Mouse (Mus musculus) ovary, postnatal 36 days (tissue): ENCODE data around the gene Cd5.

Experiments
- DNase-seq: peaks from one replicate; pipeline ENCODE4 v3.0.0; 2022; ENCODE audit warnings: low spot score, mixed read lengths

Gene Cd5

DNA sequence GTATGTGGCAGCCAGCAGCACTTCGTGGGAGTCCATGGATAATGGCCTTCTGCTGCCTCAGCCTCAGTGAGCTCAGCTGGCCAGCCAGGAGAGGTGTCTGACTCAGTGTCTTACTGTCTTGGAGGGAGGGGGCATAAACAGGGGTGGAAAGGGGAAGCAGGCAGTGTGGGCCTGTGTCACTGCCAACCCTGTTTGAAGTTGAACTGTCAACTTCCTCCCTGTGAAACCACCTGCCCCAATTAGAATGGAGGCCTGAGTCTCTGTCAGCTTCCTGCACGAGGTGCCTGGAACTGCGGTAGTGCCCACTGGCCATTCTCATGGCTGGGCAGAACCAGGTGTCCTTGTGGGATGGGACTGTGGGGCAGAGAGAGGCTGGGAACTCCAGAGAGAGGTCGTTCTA, at the start of gene Cd5:
Cd5 (minus strand) TSS at position 192 of the 400 bp plus-strand sequence.
- no peak for DNase-seq

DNA sequence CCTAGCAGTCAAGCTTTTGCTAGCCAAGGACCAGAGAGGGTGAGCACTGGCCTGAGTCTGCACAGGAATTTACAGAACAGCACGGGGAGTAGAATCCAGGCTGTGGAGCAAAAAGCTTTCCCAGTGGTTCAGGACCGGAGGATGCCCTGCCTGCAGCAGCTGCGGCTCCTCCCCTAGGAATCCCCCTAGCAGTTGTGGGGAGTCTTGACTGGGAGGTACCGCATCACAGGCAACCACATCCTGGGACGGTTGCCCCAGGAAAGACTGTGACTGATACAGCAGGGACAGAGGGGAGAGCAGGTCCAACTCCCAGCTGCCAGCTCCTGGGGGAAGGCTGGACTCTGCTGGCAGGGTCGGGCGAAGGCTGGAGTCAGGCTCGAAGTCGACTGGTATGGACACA, 49.4 kb upstream of the Cd5 start:
- DNase-seq, result no peak

DNA sequence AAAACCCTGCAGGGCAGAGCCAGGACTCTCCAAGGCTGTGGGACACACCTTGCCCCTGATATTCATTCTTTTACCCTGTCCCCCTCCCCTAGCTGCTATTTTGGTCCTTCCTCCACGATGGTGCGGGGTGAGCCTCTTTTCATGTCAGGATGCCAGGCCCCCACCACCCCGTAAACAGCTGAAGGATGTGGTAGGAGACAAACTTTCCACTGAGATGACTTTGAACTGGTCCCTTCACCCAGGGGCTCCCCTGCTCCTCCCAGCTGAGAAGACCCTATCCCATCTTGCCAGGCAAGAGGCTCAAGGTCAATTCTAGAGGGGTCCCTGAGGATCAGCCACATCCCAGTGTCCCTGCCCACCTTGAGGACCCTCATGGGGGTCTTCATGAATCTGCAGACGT, 48.6 kb upstream of the Cd5 start:
- no peak for DNase-seq

DNA sequence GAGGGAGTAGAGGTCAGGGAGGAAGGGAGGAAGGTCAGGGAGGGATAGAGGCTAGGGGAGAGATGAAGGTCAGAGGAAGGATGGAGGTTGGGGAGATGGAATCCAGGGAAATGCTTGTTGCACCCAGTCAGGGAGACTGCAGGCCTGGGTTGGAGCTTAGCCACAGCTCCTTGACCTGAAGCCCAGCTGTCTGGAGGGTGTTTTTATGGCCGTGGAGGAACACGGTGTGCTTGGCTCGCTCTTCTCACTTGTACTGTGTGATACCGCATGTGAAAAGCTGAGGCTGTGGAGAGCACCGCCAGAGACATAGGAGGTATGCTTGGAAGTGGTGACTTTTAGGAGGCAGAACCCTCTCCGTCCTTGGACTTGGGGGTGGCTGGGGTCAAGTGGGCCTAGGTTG, 48.0 kb upstream of the Cd5 start:
- DNase-seq, result no peak

DNA sequence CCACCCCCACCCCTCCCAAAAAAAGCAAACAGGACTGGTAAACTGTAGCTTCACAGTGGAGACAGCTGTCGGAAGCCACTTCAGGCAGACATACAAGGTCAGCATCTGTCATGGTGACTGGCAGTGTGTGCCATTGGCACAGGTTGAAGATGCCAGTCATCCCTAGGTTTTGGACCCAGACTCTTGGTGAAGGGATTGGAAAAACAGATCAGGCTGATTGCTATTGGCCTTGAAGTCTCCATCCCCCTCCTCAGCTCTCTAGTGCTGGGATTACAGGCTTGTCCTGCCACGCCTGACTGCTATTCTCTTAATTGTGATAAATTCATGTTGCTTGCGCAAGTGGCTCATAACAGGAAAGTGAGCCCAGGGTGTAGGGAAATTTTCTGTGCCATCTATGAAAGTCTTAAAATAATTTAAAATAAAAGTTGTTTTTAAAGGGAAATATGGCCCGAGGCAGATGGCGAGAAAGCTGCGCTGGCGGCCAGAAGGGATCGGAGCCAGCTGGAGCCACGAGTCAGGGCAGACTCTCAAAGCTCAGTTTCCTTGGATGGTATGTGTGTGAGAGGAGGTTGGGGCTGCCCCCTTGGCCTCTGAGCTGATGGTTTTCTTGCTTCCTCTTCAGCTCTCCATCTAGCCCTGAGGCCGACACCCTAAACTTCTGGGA, 46.1 kb upstream of the Cd5 start:
- no peak for DNase-seq

DNA sequence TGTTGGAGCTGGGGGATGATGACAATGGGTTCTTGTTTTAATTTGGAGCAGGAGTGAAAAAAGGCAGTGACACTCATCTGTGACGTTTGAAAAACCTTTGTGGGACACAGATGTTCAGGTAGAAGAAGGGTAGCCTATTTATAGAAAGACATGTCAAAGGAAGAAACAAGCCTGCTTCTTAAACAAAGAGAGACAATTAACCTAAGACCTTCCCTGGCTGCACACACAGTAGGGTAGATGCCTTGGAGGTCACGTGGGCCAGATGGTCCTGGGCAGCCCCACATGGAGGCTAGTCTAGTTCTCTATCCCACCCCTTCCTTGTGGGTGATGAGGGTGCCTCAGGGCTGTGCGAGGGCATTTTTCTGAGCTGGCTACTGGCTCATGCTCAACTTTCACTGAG, 45.3 kb upstream of the Cd5 start:
- no peak for DNase-seq

DNA sequence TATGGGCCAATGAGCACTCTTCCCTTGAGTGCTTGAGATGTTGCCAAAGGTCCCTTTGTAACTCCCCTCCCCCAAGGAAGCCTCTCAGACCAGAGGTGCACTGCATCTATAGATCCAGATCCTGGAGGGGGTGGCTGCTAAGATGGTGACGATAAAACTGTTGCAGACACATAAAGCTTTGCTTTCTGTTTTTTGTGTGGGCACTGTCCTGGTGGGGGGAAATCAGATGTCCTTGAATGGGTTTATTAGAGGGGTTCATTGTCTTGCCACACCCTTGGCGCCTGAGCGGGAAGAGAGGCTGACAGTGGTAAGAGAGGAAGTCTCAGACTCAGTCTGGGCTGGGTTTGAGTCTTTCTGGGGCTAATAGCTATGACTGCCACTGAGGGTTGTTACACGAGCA, 44.4 kb upstream of the Cd5 start:
- DNase-seq, result no peak

DNA sequence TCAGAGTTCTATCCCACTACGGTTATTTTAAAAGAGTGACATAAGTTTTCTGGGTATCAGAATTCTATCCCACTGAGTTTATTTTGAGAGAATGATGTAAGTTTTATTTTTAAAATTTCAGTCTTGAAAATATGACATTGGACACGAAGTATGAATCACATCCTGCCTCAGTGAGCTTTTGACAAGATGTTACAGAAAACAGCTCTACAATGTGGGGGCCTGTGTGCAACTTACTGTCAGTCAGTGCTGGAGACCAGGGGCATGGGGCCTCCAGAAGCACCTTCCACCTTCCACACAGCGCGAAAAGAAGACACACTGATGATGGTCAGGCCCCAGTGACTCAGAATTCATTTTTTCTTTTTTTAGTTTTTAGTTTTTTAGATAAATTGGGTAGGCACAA, 42.8 kb upstream of the Cd5 start:
- DNase-seq, result no peak

DNA sequence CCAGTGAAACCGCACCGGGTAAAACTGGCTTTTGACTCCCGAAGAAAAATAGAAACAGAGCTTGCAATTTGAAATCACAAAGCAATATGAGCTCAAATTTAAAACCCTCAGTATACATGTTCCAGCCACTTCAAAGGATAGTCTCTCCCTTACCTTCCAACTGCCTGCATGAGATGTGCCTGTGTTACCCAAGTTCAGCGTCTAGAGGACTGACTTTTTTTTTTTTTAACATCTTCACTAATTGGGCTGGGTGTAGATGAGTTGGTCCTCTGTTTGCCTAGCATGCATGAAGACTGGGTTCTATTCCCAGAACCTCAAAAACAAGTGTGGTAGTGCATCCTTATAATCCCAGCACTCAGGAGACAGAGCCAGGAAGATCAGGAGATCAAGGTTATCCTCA, 38.1 kb upstream of the Cd5 start:
- DNase-seq, result no peak

DNA sequence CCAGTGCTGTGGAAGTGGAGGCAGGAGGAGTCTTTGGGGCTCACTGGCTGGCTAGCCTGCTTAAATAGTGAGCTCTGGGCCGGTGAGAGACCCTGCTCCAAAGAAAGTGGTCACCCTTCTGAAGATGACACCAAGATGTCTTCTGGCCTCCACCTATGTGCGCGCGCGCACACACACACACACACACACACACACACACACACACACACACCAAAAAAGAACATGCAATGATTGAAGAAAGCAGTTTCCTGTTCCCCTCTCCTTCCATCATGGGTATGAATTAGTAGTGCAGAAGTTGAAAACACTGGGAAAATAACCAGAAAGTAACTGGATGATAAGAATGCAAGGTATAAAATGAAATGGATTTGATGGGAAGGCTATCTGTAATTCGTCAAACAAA, 35.3 kb upstream of the Cd5 start:
- no peak for DNase-seq

DNA sequence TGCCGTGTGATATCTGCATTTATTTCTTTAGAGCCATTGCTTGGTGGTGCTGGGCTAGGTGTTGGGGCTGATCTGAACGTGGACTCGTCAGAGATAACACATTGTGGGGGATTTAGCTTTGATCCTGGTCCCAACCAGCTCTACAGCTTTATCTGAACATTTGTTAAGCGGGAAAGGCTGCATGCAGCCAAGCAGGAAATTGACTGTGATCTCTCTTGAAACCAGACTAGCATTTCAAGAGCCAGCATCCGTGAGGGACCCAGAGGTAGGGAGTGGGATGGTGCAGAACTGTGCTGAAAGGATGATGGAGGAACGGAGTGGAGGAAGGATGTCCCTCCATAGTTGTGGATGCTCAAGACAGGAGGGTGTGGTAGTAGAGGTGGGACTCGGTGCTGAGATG, 34.6 kb upstream of the Cd5 start:
- no peak for DNase-seq

DNA sequence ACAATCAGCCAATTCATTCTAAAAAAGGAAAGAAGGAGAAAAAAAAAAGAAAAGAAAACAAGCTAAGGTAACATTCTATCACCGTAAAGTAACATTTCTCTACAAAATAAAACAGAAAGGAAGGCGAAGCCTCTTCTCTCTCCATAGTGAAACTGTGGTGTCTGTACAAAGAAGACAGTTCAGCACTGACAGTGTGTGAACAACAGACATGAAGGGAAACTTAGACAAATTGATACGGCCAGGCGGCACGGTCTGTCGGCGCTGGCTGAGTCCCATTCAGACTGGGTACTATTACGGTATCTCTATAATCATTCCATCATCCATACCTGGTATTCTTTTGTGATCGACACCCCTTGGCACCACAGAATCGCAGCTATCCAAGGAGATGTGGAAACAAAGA, 34.1 kb upstream of the Cd5 start:
- no peak for DNase-seq

DNA sequence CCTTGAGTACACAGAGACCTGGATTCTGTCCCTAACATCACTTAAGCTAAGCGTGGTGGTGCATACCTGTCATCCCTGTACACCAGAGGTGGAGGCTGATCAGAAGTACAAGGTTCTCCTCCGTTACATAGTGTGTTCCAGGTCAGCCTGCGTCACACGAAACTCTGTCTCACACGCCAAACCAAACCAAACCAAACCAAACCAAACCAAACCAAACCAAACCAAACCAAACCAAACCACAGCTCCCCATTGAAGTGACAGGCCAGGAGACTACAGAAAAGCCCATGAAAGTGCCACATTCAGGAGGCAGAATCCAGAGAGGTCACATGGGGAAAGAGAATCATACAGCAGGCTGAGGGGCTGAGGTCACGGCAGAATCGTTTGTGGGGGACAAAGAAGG, 33.2 kb upstream of the Cd5 start:
- no peak for DNase-seq

DNA sequence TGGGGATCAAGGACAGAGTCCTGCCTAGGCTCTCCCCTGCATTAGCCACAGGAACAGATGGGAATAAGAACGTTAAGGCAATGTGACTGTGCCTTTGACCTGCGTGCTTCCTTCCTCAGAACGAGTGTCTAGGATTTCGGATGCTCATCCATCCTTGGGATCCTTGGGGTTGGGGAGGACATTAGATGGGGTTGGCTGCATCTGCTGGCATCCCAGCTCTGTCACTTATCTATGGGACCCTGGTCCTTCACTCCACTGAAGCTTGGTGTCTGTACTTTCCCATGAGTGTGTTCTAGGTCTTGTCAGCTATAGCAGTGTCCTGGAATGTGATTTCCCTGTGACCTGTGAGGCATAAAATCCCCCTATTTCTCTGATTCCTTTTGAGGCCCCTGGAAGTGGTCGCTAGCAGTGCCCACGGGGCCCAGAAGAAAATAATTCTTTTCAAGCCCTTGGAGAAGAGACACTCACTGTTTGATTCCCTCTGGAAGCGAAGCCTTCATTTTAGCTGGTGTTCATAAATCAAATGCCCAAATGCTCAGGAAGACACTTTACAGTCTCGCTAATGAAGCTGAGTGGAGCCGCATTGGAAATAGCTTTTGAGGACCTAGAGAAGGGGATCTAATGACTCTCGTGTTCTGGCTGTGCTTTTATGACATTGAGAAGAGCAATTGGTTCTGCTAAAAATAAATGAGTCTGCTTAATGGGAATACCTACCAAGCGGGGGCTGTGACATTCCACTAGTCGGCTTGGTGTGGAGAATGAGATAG, 30.8 kb upstream of the Cd5 start:
- DNase-seq, result no peak

DNA sequence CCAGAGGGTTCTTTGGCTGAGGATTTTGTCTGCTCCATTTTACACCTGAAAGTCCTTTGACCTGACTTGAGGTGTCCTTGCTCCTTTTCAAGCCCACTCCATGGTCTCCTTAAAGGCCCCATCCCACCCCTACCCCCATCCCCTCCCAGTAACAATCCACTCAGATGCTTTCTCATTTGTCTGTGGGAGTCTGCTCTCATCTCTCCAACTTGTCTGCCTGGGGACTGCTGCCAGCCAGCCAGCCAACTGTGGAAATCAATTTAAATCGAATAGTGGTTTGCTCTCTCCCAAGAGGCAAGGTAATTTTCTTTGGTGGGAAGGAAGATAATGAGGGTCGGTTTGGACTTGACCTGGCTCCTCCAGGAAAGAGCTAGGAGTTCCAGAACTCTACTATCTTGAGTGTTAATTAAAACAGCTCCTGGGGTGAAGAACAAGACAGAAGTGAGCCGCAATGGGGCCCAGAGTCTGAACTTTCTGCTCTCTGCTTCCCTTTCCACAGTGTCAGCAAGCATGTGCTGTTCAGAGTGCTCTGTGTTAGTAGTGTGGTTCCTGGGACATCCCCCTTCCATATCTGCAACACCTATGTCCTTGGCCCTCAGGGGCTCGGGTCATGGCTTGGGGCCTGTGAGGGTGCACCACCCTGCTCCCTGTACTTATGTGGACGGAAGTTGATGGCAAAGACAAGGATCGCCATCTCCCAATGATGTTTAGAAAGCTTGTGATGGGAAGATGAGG, 30.1 kb upstream of the Cd5 start:
- no peak for DNase-seq

DNA sequence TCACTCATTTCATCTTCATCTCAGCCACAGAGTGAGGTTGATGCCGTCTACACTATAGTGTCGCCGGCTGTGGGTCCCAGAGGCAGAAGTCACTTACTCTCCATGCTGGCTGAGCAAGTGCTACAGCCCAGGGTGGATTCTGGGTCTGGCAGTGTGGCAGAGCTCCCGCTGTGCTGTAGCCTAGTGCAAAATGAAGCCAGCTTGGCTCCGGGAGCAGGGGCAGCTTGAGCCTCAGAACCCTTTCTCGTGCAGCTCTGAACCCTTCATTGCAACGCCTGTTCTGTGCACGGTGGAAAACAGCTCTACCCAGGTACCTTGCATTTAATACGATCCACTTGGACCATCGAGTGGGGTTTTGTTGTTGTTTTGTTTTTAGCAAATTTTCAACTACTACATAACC, 28.8 kb upstream of the Cd5 start:
- no peak for DNase-seq

DNA sequence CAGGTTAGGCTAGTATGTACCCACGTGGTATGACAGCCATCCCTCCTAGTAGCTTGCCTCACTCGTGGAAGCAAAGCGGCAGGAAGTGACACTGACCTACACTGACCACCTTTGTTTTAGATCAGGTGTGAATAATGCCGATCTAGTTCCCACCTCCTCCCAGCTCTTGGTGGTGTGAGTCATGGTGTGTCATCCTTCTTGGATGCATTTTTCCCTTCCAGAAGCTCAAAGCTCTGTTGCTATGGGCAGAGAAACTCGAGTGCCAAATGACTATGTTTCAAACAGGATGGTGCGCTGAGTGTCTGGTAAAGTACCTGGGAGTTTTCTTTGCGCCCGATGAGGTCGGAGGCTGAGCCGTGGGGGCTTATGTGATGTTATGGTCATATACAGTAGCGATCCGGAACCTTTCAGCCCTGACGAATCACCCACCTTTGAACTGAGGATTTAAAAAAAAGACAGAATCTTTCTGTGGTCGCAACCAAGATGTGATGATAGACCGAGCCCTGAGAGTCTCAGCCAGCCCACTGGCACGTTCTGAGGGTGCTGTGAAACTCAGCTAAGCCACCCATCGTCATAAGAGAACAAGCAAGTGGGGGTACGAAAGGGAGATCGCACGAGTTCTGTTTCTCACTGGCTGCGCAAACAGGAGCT, 24.7 kb upstream of the Cd5 start:
- no peak for DNase-seq

DNA sequence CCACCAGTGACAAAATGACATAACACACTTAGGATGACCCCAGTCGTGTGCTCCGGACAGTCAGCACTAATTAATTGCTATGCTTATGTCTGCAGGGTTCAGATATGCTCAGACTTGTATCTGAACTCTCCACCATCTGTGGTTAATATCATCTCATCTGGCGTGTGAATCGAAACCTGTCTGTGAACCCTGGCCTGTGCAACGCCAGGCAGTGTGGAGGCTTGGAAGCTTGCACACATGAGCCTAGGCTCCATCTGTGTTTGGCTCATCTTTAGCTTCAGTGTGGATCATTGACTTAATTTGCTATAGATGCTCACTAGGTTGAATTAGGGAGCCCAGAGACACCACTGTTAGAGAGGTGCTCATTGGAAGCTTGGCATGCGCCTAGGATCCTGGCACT, 23.7 kb upstream of the Cd5 start:
- DNase-seq, result no peak

DNA sequence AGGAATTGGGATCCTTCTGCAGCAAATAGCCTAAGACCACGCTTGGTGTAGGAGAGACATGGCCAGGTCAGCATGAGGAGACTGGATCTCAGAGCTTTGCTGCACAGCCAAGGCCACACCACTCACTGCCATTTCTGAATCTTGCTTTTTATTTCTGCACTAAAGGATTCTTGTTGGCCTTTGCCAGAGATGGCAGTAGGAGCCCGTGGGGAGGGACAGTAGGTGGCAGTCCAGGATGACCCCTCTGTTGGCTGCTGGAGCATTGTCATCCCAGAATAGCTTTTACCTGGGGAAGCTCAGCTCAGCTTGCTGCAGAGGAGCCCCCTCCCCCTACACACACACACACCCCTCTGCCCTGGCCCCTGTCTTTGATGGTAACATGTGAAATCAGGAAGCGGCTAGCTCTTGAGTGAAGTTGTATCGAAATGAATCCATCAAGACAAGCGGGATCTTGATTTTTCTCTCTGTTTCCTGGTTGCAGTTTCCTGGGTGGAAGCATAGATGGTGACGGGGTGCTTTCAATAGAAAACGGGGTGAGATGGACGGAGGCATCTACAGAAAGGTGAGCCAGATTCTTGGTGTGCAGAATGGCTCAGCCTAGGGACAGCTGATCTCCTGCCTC, 23.1 kb upstream of the Cd5 start:
- no peak for DNase-seq

DNA sequence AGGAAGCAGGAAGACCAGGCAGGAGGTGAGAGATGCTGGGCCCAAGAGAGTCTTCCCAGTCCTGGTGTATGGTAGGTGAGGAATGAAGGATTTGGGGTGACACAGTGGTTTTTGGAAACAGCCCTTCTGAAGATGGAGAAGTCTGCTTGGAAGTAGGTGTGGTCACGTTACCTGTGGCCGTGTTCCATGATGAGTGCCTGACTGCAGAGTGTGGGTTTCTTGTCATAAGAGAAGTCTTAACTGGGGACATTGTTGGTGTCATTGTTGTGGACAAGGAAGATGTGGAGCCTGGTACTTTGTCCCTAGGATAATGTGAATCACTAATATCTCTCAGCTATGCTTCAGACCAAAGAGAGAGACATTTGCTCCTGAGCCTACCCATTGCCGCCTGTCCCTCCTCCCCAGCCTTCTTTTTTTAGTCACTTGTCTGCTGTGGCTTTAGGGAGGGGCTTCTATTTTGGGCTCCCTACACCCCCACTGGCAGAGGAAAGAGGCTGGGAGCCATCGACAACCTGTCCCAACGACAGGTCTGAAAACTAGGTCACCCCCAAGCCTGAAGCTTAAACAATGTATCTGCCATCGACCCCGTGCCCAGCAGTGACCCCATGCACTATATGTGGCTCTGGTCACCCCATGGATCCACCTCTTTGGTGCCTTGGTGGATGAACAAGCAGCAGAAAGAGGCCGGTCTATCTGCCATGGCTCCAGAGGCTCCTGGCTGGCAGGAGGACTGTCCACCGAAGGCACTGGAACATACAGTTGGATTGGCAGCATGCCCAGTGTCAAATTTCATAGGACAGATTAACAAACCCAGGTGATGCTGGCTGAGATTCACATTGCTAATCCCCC, 21.4 kb upstream of the Cd5 start:
- DNase-seq, result no peak

DNA sequence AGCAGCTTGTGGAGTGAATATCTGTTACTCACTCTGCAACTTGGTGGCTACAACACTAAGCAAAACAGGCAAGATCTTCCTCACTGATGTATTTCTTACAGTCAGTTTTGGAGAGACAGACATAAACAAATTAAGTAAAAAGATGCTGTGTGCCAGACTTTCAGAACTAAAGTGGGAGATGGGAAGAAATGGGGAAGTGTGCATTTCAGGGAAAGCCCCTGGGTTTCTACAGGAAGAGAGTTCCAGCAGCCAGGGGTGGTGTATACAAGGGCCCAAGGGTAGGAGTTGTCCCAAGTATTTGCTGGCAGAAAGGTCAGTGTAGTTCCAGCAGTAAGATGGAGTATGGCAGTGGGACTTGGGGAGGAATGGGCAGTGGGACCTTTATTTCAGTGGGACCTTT, 20.7 kb upstream of the Cd5 start:
- DNase-seq, result no peak
